Mouse (Mus musculus) R1 (cell line): ENCODE data around the gene Washc2.
"Not testable (repeated sequence)": the region's sequence is repeated elsewhere in the genome, so short reads cannot be mapped to it uniquely, and the experiment has no call there.

Experiments
- DNase-seq: peaks from one replicate; pipeline ENCODE4 v3.0.0-alpha.2; 2018; ENCODE audit warnings: low read depth, low spot score

The Washc2 gene

GRCm38 (mm10) chr6:116207729-116208534, at the start of gene Washc2:
TSS of gene Washc2 (plus strand) at chr6:116208038.
- DNase-seq: peak; percentile 97

- no peak for DNase-seq
Measured at GRCm38 (mm10) chr6:116166383-116166782, 41.5 kb upstream of the Washc2 start.

GRCm38 (mm10) chr6:116173511-116174099, 34.2 kb upstream of the Washc2 start:
- DNase-seq: not testable (repeated sequence)

- no peak for DNase-seq
Measured at GRCm38 (mm10) chr6:116178376-116178775, 29.5 kb upstream of the Washc2 start.

GRCm38 (mm10) chr6:116180731-116181130, 27.1 kb upstream of the Washc2 start:
- peak; percentile 5 for DNase-seq

GRCm38 (mm10) chr6:116183509-116183908, 24.3 kb upstream of the Washc2 start:
- DNase-seq: no peak

- DNase-seq: no peak
Measured at GRCm38 (mm10) chr6:116186485-116186884, 21.4 kb upstream of the Washc2 start.

- DNase-seq: no peak
Measured at GRCm38 (mm10) chr6:116189417-116189816, 18.4 kb upstream of the Washc2 start.

- DNase-seq: peak; percentile 61
Measured at GRCm38 (mm10) chr6:116192809-116193311, 15.0 kb upstream of the Washc2 start.

GRCm38 (mm10) chr6:116193394-116194393, 14.1 kb upstream of the Washc2 start, which contains the start of gene Tmcc1:
TSS of gene Tmcc1 (minus strand) at chr6:116193486.
- DNase-seq: peak; percentile 93

GRCm38 (mm10) chr6:116195811-116196210, 12.0 kb upstream of the Washc2 start:
- peak; percentile 78 for DNase-seq

- DNase-seq: peak; percentile 73
Measured at GRCm38 (mm10) chr6:116198173-116198572, 9.7 kb upstream of the Washc2 start.

- no peak for DNase-seq
Measured at GRCm38 (mm10) chr6:116199682-116200081, 8.2 kb upstream of the Washc2 start.

GRCm38 (mm10) chr6:116227767-116228166, 19.9 kb downstream of the Washc2 start:
- no peak for DNase-seq

GRCm38 (mm10) chr6:116228785-116229525, 21.1 kb downstream of the Washc2 start:
- peak; percentile 63 for DNase-seq

GRCm38 (mm10) chr6:116234821-116235220, 27.0 kb downstream of the Washc2 start:
- not testable (repeated sequence) for DNase-seq

- no peak for DNase-seq
Measured at GRCm38 (mm10) chr6:116235336-116235735, 27.5 kb downstream of the Washc2 start.

- no peak for DNase-seq
Measured at GRCm38 (mm10) chr6:116238083-116238482, 30.2 kb downstream of the Washc2 start.

GRCm38 (mm10) chr6:116240371-116240770, 32.5 kb downstream of the Washc2 start:
- peak; percentile 8 for DNase-seq

GRCm38 (mm10) chr6:116259649-116260048, 51.8 kb downstream of the Washc2 start:
- no peak for DNase-seq

- no peak for DNase-seq
Measured at GRCm38 (mm10) chr6:116260481-116260880, 52.6 kb downstream of the Washc2 start.
